Comparison of ENCODE assay signal across 11 mouse cellular contexts in genomic region chr2:29030048-29030734, GRCm38 (mm10). TPM values are rescaled to one million over a fixed set of nuclear protein-coding genes. Genes with fewer than 3 reads are reported as not detected.
DNase-seq lines count a peak whose midpoint lies in the region; ATAC-seq and TF ChIP-seq lines count a peak whose summit lies in the region.
"Had no signal": no experiment of that assay in that cellular context is flagged by ENCODE, and none has a peak within 500 bp of the region (broad histone marks: within the 10 kb centered on the region; RNA-seq: fewer than 3 reads in every experiment).

No protein-coding gene starts in this region.

- peaks cover 9% of the 10 kb centered on the region for H3K4me1 ChIP-seq in embryonic facial prominence, embryonic 12.5 days
- peaks cover 23% of the 10 kb centered on the region for H3K4me1 ChIP-seq in embryonic facial prominence, embryonic 10.5 days
- no peaks in the 10 kb centered on the region; the same call in 1 of the 2 replicates for H3K4me1 ChIP-seq in lung, embryonic 14.5 days (ENCODE audit: insufficient read depth)
- no peaks in the 10 kb centered on the region; the same call in 1 of the 2 replicates for H3K4me1 ChIP-seq in lung, adult 2 months (ENCODE audit: control insufficient read depth, insufficient read depth, low read length)
- no peaks in the 10 kb centered on the region for H3K4me1 ChIP-seq in brown adipose tissue, adult 24 weeks (ENCODE audit: control insufficient read depth, insufficient read depth, insufficient read length, low read length)

- H3K9me3 ChIP-seq in embryonic facial prominence, embryonic 12.5 days: no peaks in the 10 kb centered on the region
- no peaks in the 10 kb centered on the region for H3K9me3 ChIP-seq in embryonic facial prominence, embryonic 10.5 days
- H3K9me3 ChIP-seq in lung, embryonic 14.5 days (ENCODE audit: low read depth, low read length): no peaks in the 10 kb centered on the region

- no peaks in the 10 kb centered on the region for H3K36me3 ChIP-seq in embryonic facial prominence, embryonic 12.5 days
- H3K36me3 ChIP-seq in embryonic facial prominence, embryonic 10.5 days (replicated peaks): no peaks in the 10 kb centered on the region
- no peaks in the 10 kb centered on the region for H3K36me3 ChIP-seq in lung, embryonic 14.5 days (ENCODE audit: insufficient read depth)

- no peak for DNase-seq in embryonic facial prominence, embryonic 10.5 days (ENCODE audit: low spot score)
- peak; percentile 86 for DNase-seq in lung, embryonic 14.5 days
- no peak for DNase-seq in lung, adult 2 months
- DNase-seq in kidney, postnatal 4 days: peak; percentile 25 to 47
- DNase-seq in gastrocnemius, postnatal 25 days: no peak
- DNase-seq: B cell, adult 2 months; cerebellum, adult 11 months; thymus, adult 18-20 months had no signal

- 0 out of 2 replicates have a peak, but pooled peaks have one; percentile 15 for ATAC-seq in embryonic facial prominence, embryonic 12.5 days (ENCODE audit: insufficient number of reproducible peaks, insufficient read depth, low FRiP score, low TSS enrichment)
- peak; percentile 56; the same call in 1 of the 2 replicates for ATAC-seq in lung, embryonic 14.5 days (ENCODE audit: insufficient read depth)
- no peak for ATAC-seq in frontal cortex, adult (ENCODE audit: low TSS enrichment)

- H3K27ac ChIP-seq in embryonic facial prominence, embryonic 12.5 days: no peak overlapping the region
- H3K27ac ChIP-seq in embryonic facial prominence, embryonic 10.5 days (replicated peaks): no peak overlapping the region
- H3K27ac ChIP-seq in lung, embryonic 14.5 days (ENCODE audit: low read depth): no peak overlapping the region
- no peak overlapping the region for H3K27ac ChIP-seq in brown adipose tissue, adult 24 weeks (replicated peaks; ENCODE audit: low read depth, low read length)

- no peak for TF ChIP-seq POLR2A in lung, adult 2 months (IDR thresholded peaks at IDR 0.05; ENCODE audit: borderline replicate concordance, extremely low read depth, low read depth, low read length)

- H3K9ac ChIP-seq in embryonic facial prominence, embryonic 12.5 days: no peak overlapping the region
- H3K9ac ChIP-seq in lung, embryonic 14.5 days: no peak overlapping the region

- peaks cover 12% of the 10 kb centered on the region for H3K27me3 ChIP-seq in embryonic facial prominence, embryonic 12.5 days
- peaks cover 70% of the 10 kb centered on the region for H3K27me3 ChIP-seq in embryonic facial prominence, embryonic 10.5 days (replicated peaks; ENCODE audit: low read depth, poor library complexity, severe bottlenecking)
- no peaks in the 10 kb centered on the region for H3K27me3 ChIP-seq in lung, embryonic 14.5 days (ENCODE audit: insufficient read depth, low read length)

- H3K4me3 ChIP-seq in embryonic facial prominence, embryonic 12.5 days: no peak overlapping the region
- no peak overlapping the region for H3K4me3 ChIP-seq in embryonic facial prominence, embryonic 10.5 days
- H3K4me3 ChIP-seq in lung, embryonic 14.5 days (ENCODE audit: low read depth, low read length): no peak overlapping the region
- H3K4me3 ChIP-seq in lung, adult 2 months (replicated peaks; ENCODE audit: extremely low read depth, low read depth, low read length): no peak overlapping the region
- peak overlapping the region; percentile 1; the same call in 1 of the 2 replicates for H3K4me3 ChIP-seq in brown adipose tissue, adult 24 weeks (ENCODE audit: insufficient read depth, low read depth, low read length)

- 46% methylated on average over 20 of the region's 20 CpGs for WGBS in embryonic facial prominence, embryonic 12.5 days
- WGBS in embryonic facial prominence, embryonic 10.5 days: 51% methylated on average over 20 of the region's 20 CpGs
- 31% methylated on average over 20 of the region's 20 CpGs for WGBS in lung, embryonic 14.5 days
- WGBS in lung, adult 2 months: 33% methylated on average over 20 of the region's 20 CpGs

- TF ChIP-seq CTCF in lung, embryonic 14.5 days (IDR thresholded peaks at IDR 0.05; ENCODE audit: low read depth): no peak
- no peak for TF ChIP-seq CTCF in lung, adult 2 months (IDR thresholded peaks at IDR 0.05; ENCODE audit: insufficient read depth, low read length)

- no peak overlapping the region for H3K4me2 ChIP-seq in embryonic facial prominence, embryonic 12.5 days (replicated peaks)
- peak overlapping the region; percentile 27; the same call in 1 of the 2 replicates for H3K4me2 ChIP-seq in lung, embryonic 14.5 days

RNA-seq across cellular contexts. Expression of gene Cfap77, which starts 24.7 kb away (rescaled TPM):
- 0.55 and 0.79 TPM in 2 replicates for polyA plus RNA-seq in embryonic facial prominence, embryonic 12.5 days (2016; fragmentation: Nextera tagmentation; extraction: Ambion mirVana)
- 0.75 and 1.2 TPM in 2 replicates for polyA plus RNA-seq in embryonic facial prominence, embryonic 10.5 days (2016; fragmentation: Nextera tagmentation; extraction: Ambion mirVana)
- 0.76 and 0.83 TPM in 2 replicates for polyA plus RNA-seq in lung, embryonic 14.5 days (2014; fragmentation: Nextera tagmentation; extraction: Ambion mirVana)
- polyA plus RNA-seq in lung, adult 2 months (2012; rRNA removed): 4.0 and 4.6 TPM in 2 replicates
- not detected in 2 replicates for polyA plus RNA-seq in brown adipose tissue, adult 24 weeks (2012; ENCODE audit: insufficient read depth, insufficient read length, missing spikeins)
- not detected for total RNA-seq in gastrocnemius, postnatal 25 days (2021)

RNA-seq across cellular contexts. Expression of gene Ttf1, which starts 29.9 kb away (rescaled TPM):
- 11.4 and 12.4 TPM in 2 replicates for polyA plus RNA-seq in embryonic facial prominence, embryonic 12.5 days (2016; fragmentation: Nextera tagmentation; extraction: Ambion mirVana)
- polyA plus RNA-seq in embryonic facial prominence, embryonic 10.5 days (2016; fragmentation: Nextera tagmentation; extraction: Ambion mirVana): 10.4 and 13.9 TPM in 2 replicates
- 10.2 and 10.7 TPM in 2 replicates for polyA plus RNA-seq in lung, embryonic 14.5 days (2014; fragmentation: Nextera tagmentation; extraction: Ambion mirVana)
- 4.6 and 7.2 TPM in 2 replicates for polyA plus RNA-seq in lung, adult 2 months (2012; rRNA removed)
- 4.9 and 5.4 TPM in 2 replicates for polyA plus RNA-seq in brown adipose tissue, adult 24 weeks (2012; ENCODE audit: insufficient read depth, insufficient read length, missing spikeins)
- 1 to 10 TPM; 4.0 to 4.5 TPM for total RNA-seq in gastrocnemius, postnatal 25 days (2021)

Comparison
In these comparisons a context has a peak if more than half of its experiments do, and no peak if none do; other contexts are left out.
1. DNase-seq: peak in lung, embryonic 14.5 days (single experiment) and kidney, postnatal 4 days (2 of 2); none in embryonic facial prominence, embryonic 10.5 days (single experiment), lung, adult 2 months (single experiment) and gastrocnemius, postnatal 25 days (single experiment).